Mouse (Mus musculus): ENCODE data around the gene Gm45521. TPM values are rescaled to one million over a fixed set of nuclear protein-coding genes. Genes with fewer than 3 reads are reported as not detected.
A peak's percentile ranks its signal among the peaks of the same experiment; 100 is the strongest.

Gm45521 gene
- polyA plus RNA-seq, 1 experiment from 2014 or later = not detected

- ATAC-seq = no peak
- no peaks in the 10 kb centered on the region for H3K4me1 ChIP-seq (replicated peaks)
- no peak overlapping the region for H3K4me2 ChIP-seq (replicated peaks)
- 87% methylated on average over 7 of the region's 7 CpGs for WGBS
- no peak overlapping the region for H3K27ac ChIP-seq
- peaks cover 27% of the 10 kb centered on the region for H3K36me3 ChIP-seq
- no peaks in the 10 kb centered on the region for H3K27me3 ChIP-seq (replicated peaks)
- no peak overlapping the region for H3K4me3 ChIP-seq (replicated peaks)
- no peaks in the 10 kb centered on the region for H3K9me3 ChIP-seq
- H3K9ac ChIP-seq = no peak overlapping the region
Measured at GRCm38 (mm10) chr14:7934166-7934565, 22.9 kb upstream of the Gm45521 start.

GRCm38 (mm10) chr14:7937052-7937630, 19.9 kb upstream of the Gm45521 start:
- H3K4me1 ChIP-seq (replicated peaks) = no peaks in the 10 kb centered on the region
- no peaks in the 10 kb centered on the region for H3K9me3 ChIP-seq
- H3K36me3 ChIP-seq = peaks cover 15% of the 10 kb centered on the region
- no peak overlapping the region for H3K27ac ChIP-seq
- ATAC-seq = peak; percentile 39; the same call in 1 of the 2 replicates
- no peak overlapping the region for H3K4me3 ChIP-seq (replicated peaks)
- H3K27me3 ChIP-seq (replicated peaks) = no peaks in the 10 kb centered on the region
- no peak overlapping the region for H3K9ac ChIP-seq
- H3K4me2 ChIP-seq (replicated peaks) = no peak overlapping the region
- 29% methylated on average over 17 of the region's 17 CpGs for WGBS

GRCm38 (mm10) chr14:7938809-7939784, 18.0 kb upstream of the Gm45521 start:
- Histone ChIP-seq H3K4me1 (replicated peaks) (0 out of 2 replicates have a peak, but pooled peaks cover 7% of the 10 kb centered on the region), H3K9ac (no peak overlapping the region), H3K4me2 (replicated peaks) (no peak overlapping the region), H3K9me3 (no peaks in the 10 kb centered on the region), H3K27ac (peak overlapping the region; percentile 42; the same call in 1 of the 2 replicates), H3K27me3 (replicated peaks) (no peaks in the 10 kb centered on the region), H3K36me3 (peaks cover 15% of the 10 kb centered on the region), H3K4me3 (replicated peaks) (no peak overlapping the region)
- ATAC-seq = peak; percentile 67
- WGBS = 68% methylated on average over 19 of the region's 19 CpGs

- Histone ChIP-seq H3K9me3 (no peaks in the 10 kb centered on the region), H3K4me3 (replicated peaks) (no peak overlapping the region), H3K27me3 (replicated peaks) (no peaks in the 10 kb centered on the region), H3K27ac (no peak overlapping the region), H3K4me2 (replicated peaks) (no peak overlapping the region), H3K9ac (no peak overlapping the region), H3K36me3 (peaks cover 15% of the 10 kb centered on the region), H3K4me1 (replicated peaks) (0 out of 2 replicates have a peak, but pooled peaks cover 11% of the 10 kb centered on the region)
- 77% methylated on average over 5 of the region's 5 CpGs for whole genome bisulfite sequencing
- no peak for ATAC-seq
Measured at GRCm38 (mm10) chr14:7941413-7941812, 15.7 kb upstream of the Gm45521 start.

- Histone ChIP-seq H3K4me1 (replicated peaks) (0 out of 2 replicates have a peak, but pooled peaks cover 11% of the 10 kb centered on the region), H3K27ac (0 out of 2 replicates have a peak overlapping the region, but pooled peaks have one; percentile 25), H3K27me3 (replicated peaks) (no peaks in the 10 kb centered on the region), H3K4me2 (replicated peaks) (no peak overlapping the region), H3K4me3 (replicated peaks) (no peak overlapping the region), H3K36me3 (peaks cover 11% of the 10 kb centered on the region; the same call in 1 of the 2 replicates), H3K9ac (no peak overlapping the region), H3K9me3 (no peaks in the 10 kb centered on the region)
- 69% methylated on average over 7 of the region's 7 CpGs for WGBS
- peak; percentile 37 for ATAC-seq
Measured at GRCm38 (mm10) chr14:7943101-7943800, 13.8 kb upstream of the Gm45521 start.

GRCm38 (mm10) chr14:7943801-7944135, 13.3 kb upstream of the Gm45521 start:
- Histone ChIP-seq H3K27ac (peak overlapping the region; percentile 25; the same call in 1 of the 2 replicates), H3K36me3 (peaks cover 11% of the 10 kb centered on the region; the same call in 1 of the 2 replicates), H3K4me3 (replicated peaks) (no peak overlapping the region), H3K4me2 (replicated peaks) (no peak overlapping the region), H3K9ac (no peak overlapping the region), H3K27me3 (replicated peaks) (no peaks in the 10 kb centered on the region), H3K4me1 (replicated peaks) (0 out of 2 replicates have a peak, but pooled peaks cover 11% of the 10 kb centered on the region), H3K9me3 (no peaks in the 10 kb centered on the region)
- ATAC-seq = peak; percentile 25; the same call in 1 of the 2 replicates
- WGBS = 69% methylated on average over 3 of the region's 3 CpGs

- Histone ChIP-seq H3K9ac (no peak overlapping the region), H3K4me3 (replicated peaks) (no peak overlapping the region), H3K27ac (peak overlapping the region; percentile 25; the same call in 1 of the 2 replicates), H3K9me3 (no peaks in the 10 kb centered on the region), H3K36me3 (peaks cover 11% of the 10 kb centered on the region; the same call in 1 of the 2 replicates), H3K4me1 (replicated peaks) (0 out of 2 replicates have a peak, but pooled peaks cover 11% of the 10 kb centered on the region), H3K27me3 (replicated peaks) (no peaks in the 10 kb centered on the region), H3K4me2 (replicated peaks) (no peak overlapping the region)
- 0 out of 2 replicates have a peak, but pooled peaks have one; percentile 41 for ATAC-seq
- WGBS = 54% methylated on average over 8 of the region's 8 CpGs
Measured at GRCm38 (mm10) chr14:7944349-7945039, 12.6 kb upstream of the Gm45521 start.

- no peak overlapping the region for H3K4me3 ChIP-seq (replicated peaks)
- peaks cover 17% of the 10 kb centered on the region; the same call in 1 of the 2 replicates for H3K36me3 ChIP-seq
- WGBS = 73% methylated on average over 5 of the region's 5 CpGs
- no peak overlapping the region for H3K4me2 ChIP-seq (replicated peaks)
- H3K27me3 ChIP-seq (replicated peaks) = no peaks in the 10 kb centered on the region
- no peak overlapping the region for H3K9ac ChIP-seq
- no peak for ATAC-seq
- 0 out of 2 replicates have a peak, but pooled peaks cover 11% of the 10 kb centered on the region for H3K4me1 ChIP-seq (replicated peaks)
- H3K9me3 ChIP-seq = no peaks in the 10 kb centered on the region
- H3K27ac ChIP-seq = no peak overlapping the region
Measured at GRCm38 (mm10) chr14:7945261-7945660, 11.8 kb upstream of the Gm45521 start.

- H3K4me2 ChIP-seq (replicated peaks) = no peak overlapping the region
- no peak for ATAC-seq
- 89% methylated on average over 9 of the region's 9 CpGs for WGBS
Measured at GRCm38 (mm10) chr14:7951234-7951633, 5.9 kb upstream of the Gm45521 start.

GRCm38 (mm10) chr14:7952610-7953254, 4.4 kb upstream of the Gm45521 start:
- Histone ChIP-seq H3K9ac (no peak overlapping the region), H3K27ac (peak overlapping the region; percentile 78), H3K27me3 (replicated peaks) (no peaks in the 10 kb centered on the region), H3K36me3 (peaks cover 16% of the 10 kb centered on the region; the same call in 1 of the 2 replicates), H3K4me2 (replicated peaks) (peak overlapping the region; percentile 5; the same call in 1 of the 2 replicates), H3K9me3 (no peaks in the 10 kb centered on the region), H3K4me3 (replicated peaks) (no peak overlapping the region), H3K4me1 (replicated peaks) (peaks cover 24% of the 10 kb centered on the region; the same call in 1 of the 2 replicates)
- peak; percentile 88 for ATAC-seq
- 15% methylated on average over 12 of the region's 12 CpGs for WGBS

More at GRCm38 (mm10) chr14:7951234-7951633, 5.9 kb upstream of the Gm45521 start:
- Histone ChIP-seq H3K27ac (no peak overlapping the region), H3K27me3 (replicated peaks) (no peaks in the 10 kb centered on the region), H3K9ac (no peak overlapping the region), H3K4me1 (replicated peaks) (peaks cover 24% of the 10 kb centered on the region; the same call in 1 of the 2 replicates), H3K9me3 (no peaks in the 10 kb centered on the region), H3K4me3 (replicated peaks) (no peak overlapping the region), H3K36me3 (peaks cover 16% of the 10 kb centered on the region; the same call in 1 of the 2 replicates)

- H3K4me1 ChIP-seq (replicated peaks) = peaks cover 24% of the 10 kb centered on the region; the same call in 1 of the 2 replicates
- no peaks in the 10 kb centered on the region for H3K27me3 ChIP-seq (replicated peaks)
- no peak overlapping the region for H3K9ac ChIP-seq
- 34% methylated on average over 6 of the region's 6 CpGs for WGBS
- no peak overlapping the region for H3K4me3 ChIP-seq (replicated peaks)
- no peak overlapping the region for H3K4me2 ChIP-seq (replicated peaks)
- H3K9me3 ChIP-seq = no peaks in the 10 kb centered on the region
- H3K36me3 ChIP-seq = peaks cover 16% of the 10 kb centered on the region; the same call in 1 of the 2 replicates
- ATAC-seq = peak; percentile 83
- H3K27ac ChIP-seq = peak overlapping the region; percentile 78
Measured at GRCm38 (mm10) chr14:7954071-7954471, 3.0 kb upstream of the Gm45521 start.

All from intestine, embryonic 15.5 days (tissue).